ENCODE assay signal across 23 mouse cellular contexts in the genomic region with DNA sequence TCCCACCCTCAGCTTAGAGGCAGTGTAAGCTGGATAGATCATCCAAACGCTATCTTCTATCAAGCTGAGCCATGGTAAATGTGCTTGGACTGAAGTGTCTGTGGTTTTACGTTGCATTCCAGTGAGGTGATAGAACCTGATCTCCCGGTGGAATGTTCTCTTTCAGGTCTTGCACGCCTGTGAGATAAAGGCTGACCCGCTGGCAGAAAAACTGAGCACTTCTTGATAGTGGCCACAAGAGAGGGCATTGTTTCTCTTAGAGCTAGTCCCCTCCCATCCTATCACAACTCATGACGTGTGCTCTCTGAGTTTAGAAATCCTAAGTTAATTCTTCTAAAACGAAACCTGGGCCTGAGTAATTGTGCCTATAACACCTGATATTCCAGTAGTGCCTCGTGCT.
A peak's percentile ranks its signal among the peaks of the same experiment; 100 is the strongest.
DNase-seq lines count a peak whose midpoint lies in the region; ATAC-seq and TF ChIP-seq lines count a peak whose summit lies in the region.
"Had no signal": no experiment of that assay in that cellular context is flagged by ENCODE, and none has a peak within 500 bp of the region (broad histone marks: within the 10 kb centered on the region; RNA-seq: fewer than 3 reads in every experiment).

No protein-coding gene starts in this region.

- H3K27me3 ChIP-seq in heart, embryonic 12.5 days (replicated peaks), result no peaks in the 10 kb centered on the region
- no peaks in the 10 kb centered on the region for H3K27me3 ChIP-seq in intestine, embryonic 15.5 days (replicated peaks)
- H3K27me3 ChIP-seq: embryonic facial prominence, embryonic 13.5 days; midbrain, embryonic 12.5 days; neural tube, embryonic 15.5 days had no signal

- H3K4me2 ChIP-seq in heart, embryonic 12.5 days, result 0 out of 2 replicates have a peak overlapping the region, but pooled peaks have one; percentile 2
- no peak overlapping the region for H3K4me2 ChIP-seq in intestine, embryonic 15.5 days (replicated peaks)
- H3K4me2 ChIP-seq: embryonic facial prominence, embryonic 13.5 days; liver, embryonic 11.5 days; midbrain, embryonic 12.5 days; neural tube, embryonic 15.5 days had no signal

- WGBS in heart, embryonic 12.5 days, result 7% methylated on average over 8 of the region's 8 CpGs
- WGBS in intestine, embryonic 15.5 days, result 52% methylated on average over 8 of the region's 8 CpGs

- no peak overlapping the region for H3K4me3 ChIP-seq in heart, embryonic 12.5 days
- no peak overlapping the region for H3K4me3 ChIP-seq in embryonic fibroblast, embryonic 13.5 days (ENCODE audit: insufficient read depth, low read length)
- no peak overlapping the region for H3K4me3 ChIP-seq in intestine, embryonic 15.5 days (replicated peaks)
- H3K4me3 ChIP-seq: embryonic facial prominence, embryonic 13.5 days; forebrain, embryonic 10.5 days; layer of hippocampus, adult 2 months; limb, embryonic 10.5 days; midbrain, embryonic 12.5 days; myocyte; neural tube, embryonic 15.5 days had no signal

- 0 out of 2 replicates have a peak, but pooled peaks cover 6% of the 10 kb centered on the region for H3K9me3 ChIP-seq in heart, embryonic 12.5 days (replicated peaks)
- no peaks in the 10 kb centered on the region for H3K9me3 ChIP-seq in intestine, embryonic 15.5 days
- H3K9me3 ChIP-seq: embryonic facial prominence, embryonic 13.5 days; forebrain, embryonic 10.5 days; limb, embryonic 10.5 days; midbrain, embryonic 12.5 days; neural tube, embryonic 15.5 days had no signal

- no peak for DNase-seq in heart, postnatal 10 days
- peak; percentile 31 for DNase-seq in lung, postnatal 25 days (ENCODE audit: low spot score)
- no peak for DNase-seq in retina, postnatal 1 day
- DNase-seq: adrenal gland, postnatal 14 days; B cell, adult 2 months; cerebellum, adult 11-12 months; kidney, postnatal 10 days; right cerebral cortex, postnatal 4 days had no signal

- peaks cover 39% of the 10 kb centered on the region for H3K4me1 ChIP-seq in heart, embryonic 12.5 days (replicated peaks)
- H3K4me1 ChIP-seq in embryonic fibroblast, embryonic 13.5 days (ENCODE audit: control insufficient read depth, insufficient read depth, low read length), result peaks cover 17% of the 10 kb centered on the region
- H3K4me1 ChIP-seq in intestine, embryonic 15.5 days (replicated peaks), result peaks cover 16% of the 10 kb centered on the region; the same call in 1 of the 2 replicates
- H3K4me1 ChIP-seq: forebrain, embryonic 10.5 days; midbrain, embryonic 12.5 days; neural tube, embryonic 15.5 days had no signal

- H3K36me3 ChIP-seq in heart, embryonic 12.5 days, result no peaks in the 10 kb centered on the region
- H3K36me3 ChIP-seq in intestine, embryonic 15.5 days, result no peaks in the 10 kb centered on the region
- H3K36me3 ChIP-seq: embryonic facial prominence, embryonic 13.5 days; forebrain, embryonic 10.5 days; limb, embryonic 10.5 days; midbrain, embryonic 12.5 days; neural tube, embryonic 15.5 days had no signal

- no peak for TF ChIP-seq POLR2A in embryonic fibroblast, embryonic 13.5 days (IDR thresholded peaks at IDR 0.05; ENCODE audit: low read depth, low read length)

- H3K9ac ChIP-seq in heart, embryonic 12.5 days, result no peak overlapping the region
- H3K9ac ChIP-seq in intestine, embryonic 15.5 days, result no peak overlapping the region
- H3K9ac ChIP-seq: embryonic facial prominence, embryonic 13.5 days; midbrain, embryonic 12.5 days; neural tube, embryonic 15.5 days had no signal

- no peak for TF ChIP-seq CTCF in embryonic fibroblast, embryonic 13.5 days (IDR thresholded peaks at IDR 0.05; ENCODE audit: borderline replicate concordance, insufficient read depth, low read length)

- H3K27ac ChIP-seq in heart, embryonic 12.5 days (ENCODE audit: poor library complexity, severe bottlenecking), result peak overlapping the region; percentile 68; the same call in 1 of the 2 replicates
- H3K27ac ChIP-seq in embryonic fibroblast, embryonic 13.5 days (ENCODE audit: insufficient read depth, low read length), result peak overlapping the region; percentile 86; the same call in 1 of the 2 replicates
- H3K27ac ChIP-seq in intestine, embryonic 15.5 days, result no peak overlapping the region
- H3K27ac ChIP-seq: embryonic facial prominence, embryonic 13.5 days; forebrain, embryonic 10.5 days; layer of hippocampus, adult 2 months; limb, embryonic 10.5 days; macrophage; midbrain, embryonic 12.5 days; neural tube, embryonic 15.5 days had no signal

- peak; percentile 79 for ATAC-seq in heart, embryonic 12.5 days (ENCODE audit: insufficient number of reproducible peaks, low FRiP score)
- peak; percentile 77 for ATAC-seq in intestine, embryonic 15.5 days
- ATAC-seq in CD4-positive, CD25-positive, alpha-beta regulatory T cell, adult 4 months, result no peak
- ATAC-seq: activated CD4-positive, CD25-positive, alpha-beta regulatory T cell, adult 4 months; inflammation-experienced regulatory T-cells, adult 6 months had no signal

- intact Hi-C loops in heart, postnatal 10 days (cut with DNase I), result no loop called here
